Mouse (Mus musculus) hindbrain, postnatal 0 days (tissue): ENCODE measurements around the gene Stx6. TPM values are rescaled to one million over a fixed set of nuclear protein-coding genes. Genes with fewer than 3 reads are reported as not detected.

Experiments used
- ATAC-seq: fragments of 200-750 bp; cut with Nextera tagmentation; 2 replicates; pipeline ENCODE4 v1.8.0; 2017; ENCODE audit warnings: mild to moderate bottlenecking, moderate TSS enrichment, moderate library complexity
- DNase-seq: peaks from one replicate; pipeline ENCODE4 v3.0.0-alpha.2; 2015; ENCODE audit warnings: low spot score
- H3K27ac ChIP-seq: fragments of 300-500 bp; sonication (generic); 2 replicates; pipeline ENCODE4 v1.5.1; 2014; ENCODE audit warnings: mild to moderate bottlenecking
- H3K27me3 ChIP-seq: fragments of 300-500 bp; sonication (generic); 2 replicates; pipeline ENCODE4 v1.6.1; 2014; ENCODE audit warnings: low read length, mixed read lengths; ENCODE audit not compliant: insufficient read depth
- H3K36me3 ChIP-seq: fragments of 300-500 bp; sonication (generic); 2 replicates; pipeline ENCODE4 v1.6.1; 2014; ENCODE audit warnings: low read length, mixed read lengths; ENCODE audit not compliant: insufficient read depth
- H3K4me1 ChIP-seq: fragments of 300-500 bp; sonication (generic); 2 replicates; pipeline ENCODE4 v1.6.1; 2014; ENCODE audit warnings: antibody characterized with exemption, low read length, mixed read lengths; ENCODE audit not compliant: insufficient read depth
- H3K4me2 ChIP-seq: fragments of 300-500 bp; sonication (generic); 2 replicates; pipeline ENCODE4 v1.6.1; 2014; ENCODE audit warnings: low read depth, mild to moderate bottlenecking, low read length, moderate library complexity, mixed read lengths
- H3K4me3 ChIP-seq: fragments of 300-500 bp; sonication (generic); 2 replicates; pipeline ENCODE4 v1.5.1; 2014; ENCODE audit warnings: low read length
- H3K9ac ChIP-seq: fragments of 300-500 bp; sonication (generic); replicated peaks from 2 replicates; pipeline ENCODE4 v1.6.1; 2014; ENCODE audit warnings: mild to moderate bottlenecking, low read length, moderate library complexity, mixed read lengths
- H3K9me3 ChIP-seq: fragments of 300-500 bp; sonication (generic); 2 replicates; pipeline ENCODE4 v1.6.1; 2016; ENCODE audit warnings: low read length, mixed read lengths
- CTCF ChIP-seq: IDR thresholded peaks from 2 replicates; pipeline ENCODE4 v1.5.1; 2016; ENCODE audit warnings: antibody characterized with exemption, control low read depth, low read depth
- WGBS: fragments of 180-500 bp; shearing (Covaris S2); extraction: QIAGEN DNeasy Blood & Tissue Kit; methylation state at CpG from one replicate; pipeline ENCODE4 v1.1.7; 2014; 5-methylcytosine and 5-hydroxymethylcytosine counted together
- polyA plus RNA-seq: library from polyadenylated mRNA; unstranded; fragments of >200 nt; fragmentation: Nextera tagmentation; extraction: Ambion mirVana; gene quantifications from 2 replicates; pipeline ENCODE4 v1.2.1, GENCODE M21; 2015
- total RNA-seq: library from RNA; depleted of rRNA; stranded (reverse); fragments of >200 nt; gene quantifications from 2 replicates; pipeline ENCODE4 v1.2.3, GENCODE M21; 2014

Stx6 gene
- total and polyA plus RNA-seq, 2 experiments from 2014 or later: 82.2 to 84.2 TPM

DNA sequence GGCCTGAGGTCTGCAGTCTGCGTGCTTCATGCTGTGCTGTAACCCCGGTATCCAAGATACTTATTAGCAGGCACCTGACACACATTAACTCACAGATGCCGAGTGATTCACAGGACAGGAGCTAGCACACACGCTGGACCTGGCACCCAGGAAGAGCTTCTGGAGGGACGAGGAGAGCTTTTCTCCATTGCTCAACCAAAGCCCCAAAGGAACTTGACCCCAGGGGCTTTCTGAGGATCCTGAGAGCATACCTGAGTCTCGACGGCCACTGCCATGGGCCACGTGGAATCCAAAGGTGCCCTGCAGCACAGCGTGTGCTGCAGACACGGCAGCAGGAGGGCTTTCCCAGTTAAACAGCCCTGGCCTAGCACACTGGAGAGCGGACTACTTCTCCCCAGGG lies 57.8 kb downstream of the Stx6 start:
- no peak for TF ChIP-seq CTCF
- ATAC-seq: no peak
- no peak for DNase-seq
- 58% methylated on average over 11 of the region's 11 CpGs for WGBS
- 0 out of 2 replicates have a peak overlapping the region, but pooled peaks have one; percentile 13 for H3K9ac ChIP-seq
- no peaks in the 10 kb centered on the region for H3K9me3 ChIP-seq
- H3K36me3 ChIP-seq: 0 out of 2 replicates have a peak, but pooled peaks cover 4% of the 10 kb centered on the region
- H3K27ac ChIP-seq: peak overlapping the region; percentile 22; the same call in 1 of the 2 replicates
- peaks cover 27% of the 10 kb centered on the region for H3K4me1 ChIP-seq
- H3K4me2 ChIP-seq: no peak overlapping the region
- H3K4me3 ChIP-seq: no peak overlapping the region
- no peaks in the 10 kb centered on the region for H3K27me3 ChIP-seq

DNA sequence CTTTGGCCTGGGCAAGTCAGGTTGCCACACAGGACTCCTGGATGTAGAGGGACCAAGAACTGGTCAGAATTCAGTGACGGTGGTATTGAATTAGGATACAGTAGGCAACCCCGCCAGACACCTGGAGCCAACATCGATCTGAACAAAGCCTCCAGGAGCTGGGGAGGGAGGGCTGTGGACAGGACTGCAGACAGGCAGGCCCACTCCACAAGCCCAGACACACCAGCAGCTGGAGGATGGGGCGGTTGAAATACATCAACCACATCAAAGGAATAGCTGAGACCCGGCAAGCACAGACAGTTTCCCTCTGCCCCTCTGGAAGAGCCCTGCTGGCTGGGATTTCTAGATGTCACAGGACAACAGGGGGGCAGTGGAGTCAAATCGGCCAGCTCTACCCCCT lies 58.3 kb downstream of the Stx6 start:
- H3K27me3 ChIP-seq: no peaks in the 10 kb centered on the region
- TF ChIP-seq CTCF: no peak
- WGBS: 49% methylated on average over 6 of the region's 6 CpGs
- H3K9me3 ChIP-seq: no peaks in the 10 kb centered on the region
- DNase-seq (no peak), ATAC-seq (no peak)
- H3K4me3 ChIP-seq: no peak overlapping the region
- H3K36me3 ChIP-seq: 0 out of 2 replicates have a peak, but pooled peaks cover 4% of the 10 kb centered on the region
- H3K4me2 ChIP-seq: no peak overlapping the region
- H3K9ac ChIP-seq: no peak overlapping the region
- H3K27ac ChIP-seq: no peak overlapping the region; the same call in 1 of the 2 replicates
- H3K4me1 ChIP-seq: peaks cover 27% of the 10 kb centered on the region

DNA sequence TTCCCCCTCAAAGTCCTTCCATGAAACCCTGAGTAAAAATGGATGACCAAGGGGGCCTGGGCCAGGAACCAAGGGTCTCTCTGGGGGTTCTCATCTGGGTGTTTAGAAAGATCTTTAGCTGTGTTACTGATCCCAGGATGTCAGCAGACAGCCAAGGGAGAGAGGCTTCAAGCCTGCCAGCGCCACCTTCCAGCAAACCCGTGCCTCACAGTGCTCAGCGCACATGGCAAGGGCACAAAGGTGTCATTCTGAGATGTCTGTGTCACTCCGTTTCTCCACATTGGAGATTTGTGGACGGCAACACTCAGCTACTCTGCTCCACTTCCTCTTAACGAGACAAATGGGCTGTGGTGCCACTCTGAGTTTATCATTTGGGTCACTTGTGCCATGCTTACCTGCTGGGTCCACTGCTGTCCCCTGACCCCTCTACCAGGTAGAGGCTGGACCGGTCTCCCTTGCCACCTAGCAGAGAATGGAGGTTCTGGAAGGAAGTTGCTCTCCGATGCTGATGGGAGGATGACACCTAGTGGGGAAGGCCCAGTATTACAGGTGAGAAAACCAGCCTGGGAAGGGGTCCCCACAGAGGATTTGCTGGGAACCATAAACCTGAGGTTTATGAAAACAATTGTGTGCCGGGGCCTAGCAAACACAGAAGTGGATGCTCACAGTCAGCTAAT lies 59.5 kb downstream of the Stx6 start:
- DNase-seq (peak; percentile 75), ATAC-seq (no peak)
- 51% methylated on average over 9 of the region's 9 CpGs for WGBS
- Histone ChIP-seq H3K36me3 (0 out of 2 replicates have a peak, but pooled peaks cover 4% of the 10 kb centered on the region), H3K4me2 (no peak overlapping the region), H3K4me1 (peaks cover 23% of the 10 kb centered on the region), H3K27me3 (no peaks in the 10 kb centered on the region), H3K9me3 (no peaks in the 10 kb centered on the region), H3K9ac (no peak overlapping the region), H3K27ac (no peak overlapping the region), H3K4me3 (no peak overlapping the region)
- TF ChIP-seq CTCF: peak; percentile 82

DNA sequence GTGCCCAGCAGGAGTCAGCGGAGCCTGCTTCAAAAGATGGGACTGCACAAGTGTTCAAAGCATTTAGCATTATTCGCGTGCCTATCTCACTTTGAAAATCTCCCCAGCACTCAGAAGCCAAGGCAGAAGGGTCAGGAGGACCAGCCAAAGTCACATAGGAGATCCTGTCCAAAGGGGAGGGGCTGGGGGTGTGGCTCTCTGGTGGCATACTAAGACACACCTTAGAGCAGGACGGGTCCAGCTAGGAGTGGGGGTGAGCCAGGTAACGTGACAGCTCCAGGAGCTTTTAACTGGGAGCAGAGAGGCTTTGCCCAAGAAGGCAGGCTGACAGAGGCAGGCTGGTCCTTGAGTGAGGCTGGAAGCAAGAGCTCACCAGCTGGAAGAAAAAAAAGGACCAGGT lies 60.4 kb downstream of the Stx6 start:
- Histone ChIP-seq H3K27ac (no peak overlapping the region), H3K4me2 (no peak overlapping the region), H3K4me3 (no peak overlapping the region), H3K9ac (no peak overlapping the region), H3K36me3 (0 out of 2 replicates have a peak, but pooled peaks cover 4% of the 10 kb centered on the region), H3K9me3 (no peaks in the 10 kb centered on the region), H3K4me1 (peaks cover 19% of the 10 kb centered on the region), H3K27me3 (no peaks in the 10 kb centered on the region)
- no peak for DNase-seq
- TF ChIP-seq CTCF: no peak
- WGBS: 76% methylated on average over 5 of the region's 5 CpGs
- no peak for ATAC-seq

DNA sequence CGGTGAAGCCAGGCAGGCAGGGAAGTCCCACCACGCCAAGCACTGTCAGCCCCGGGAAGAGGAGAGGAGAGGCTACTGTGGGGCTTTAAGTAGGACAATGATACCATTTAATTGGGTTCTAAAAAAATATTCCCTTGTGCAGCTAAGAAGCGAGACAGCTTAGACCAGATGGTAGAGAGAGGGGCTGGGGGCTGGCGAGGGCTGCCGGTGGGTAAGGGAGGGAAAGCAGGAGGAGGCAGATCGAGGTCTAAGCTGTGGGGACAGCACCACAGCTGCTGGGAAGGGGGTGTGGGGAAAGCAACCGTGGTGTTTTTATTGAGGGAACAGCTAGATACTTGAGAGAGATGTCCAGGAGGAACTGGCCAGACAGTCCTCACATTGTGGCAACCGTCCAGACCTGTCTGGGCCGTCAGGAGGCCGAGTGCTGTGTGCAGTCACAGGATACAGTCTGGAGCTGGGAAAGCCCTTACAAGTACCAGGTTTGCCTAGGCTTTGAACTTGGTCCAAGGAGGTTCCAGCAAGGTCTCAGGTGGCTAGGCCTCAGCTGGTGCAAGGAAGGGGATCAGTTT lies 63.7 kb downstream of the Stx6 start:
- peak overlapping the region; percentile 45; the same call in 1 of the 2 replicates for H3K27ac ChIP-seq
- H3K27me3 ChIP-seq: no peaks in the 10 kb centered on the region
- DNase-seq (peak; percentile 48), ATAC-seq (peak; percentile 22; the same call in 1 of the 2 replicates)
- no peaks in the 10 kb centered on the region for H3K9me3 ChIP-seq
- 0 out of 2 replicates have a peak overlapping the region, but pooled peaks have one; percentile 6 for H3K9ac ChIP-seq
- H3K36me3 ChIP-seq: 0 out of 2 replicates have a peak, but pooled peaks cover 4% of the 10 kb centered on the region
- peaks cover 12% of the 10 kb centered on the region for H3K4me1 ChIP-seq
- WGBS: 29% methylated on average over 11 of the region's 11 CpGs
- H3K4me3 ChIP-seq: no peak overlapping the region
- TF ChIP-seq CTCF: no peak
- H3K4me2 ChIP-seq: no peak overlapping the region

DNA sequence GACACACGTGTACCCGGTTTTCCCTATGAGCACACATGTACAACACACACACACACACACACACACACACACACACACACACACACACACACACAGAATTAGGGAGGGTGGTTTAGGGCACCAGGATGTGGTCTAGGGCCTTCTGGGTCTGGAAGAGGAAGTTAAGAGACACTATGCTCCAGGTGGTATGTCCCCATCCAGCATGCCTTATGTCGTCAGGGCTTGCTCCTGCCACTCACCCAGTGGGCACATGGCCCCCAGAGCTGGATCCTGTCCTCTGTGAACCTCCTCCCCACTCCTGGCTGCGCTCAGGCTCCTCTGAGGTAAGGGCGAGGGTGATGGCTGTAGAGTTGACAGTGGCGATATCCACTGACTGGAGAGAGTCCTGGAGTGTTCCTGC lies 64.5 kb downstream of the Stx6 start:
- WGBS: 82% methylated on average over 6 of the region's 6 CpGs
- H3K27me3 ChIP-seq: no peaks in the 10 kb centered on the region
- H3K4me1 ChIP-seq: peaks cover 12% of the 10 kb centered on the region
- ATAC-seq (no peak), DNase-seq (no peak)
- 0 out of 2 replicates have a peak, but pooled peaks cover 4% of the 10 kb centered on the region for H3K36me3 ChIP-seq
- TF ChIP-seq CTCF: no peak
- no peak overlapping the region for H3K9ac ChIP-seq
- H3K27ac ChIP-seq: no peak overlapping the region
- no peaks in the 10 kb centered on the region for H3K9me3 ChIP-seq
- H3K4me3 ChIP-seq: no peak overlapping the region
- H3K4me2 ChIP-seq: no peak overlapping the region
